Mouse (Mus musculus): ENCODE results near the gene Ano2.

Gene Ano2

GRCm38 (mm10) chr6:125743203-125744100 is 53.2 kb downstream of the Ano2 start:
- DNase-seq (ENCODE audit: low read depth, low spot score), result no peak

- no peak for DNase-seq (ENCODE audit: low read depth, low spot score)
Observed at GRCm38 (mm10) chr6:125747322-125747930, 57.2 kb downstream of the Ano2 start.

GRCm38 (mm10) chr6:125748646-125749045 is 58.4 kb downstream of the Ano2 start:
- no peak for DNase-seq (ENCODE audit: low read depth, low spot score)

- DNase-seq (ENCODE audit: low read depth, low spot score), result no peak
Observed at GRCm38 (mm10) chr6:125762851-125763519, 72.8 kb downstream of the Ano2 start.

- no peak for DNase-seq (ENCODE audit: low read depth, low spot score)
Observed at GRCm38 (mm10) chr6:125773256-125773655, 83.0 kb downstream of the Ano2 start.

GRCm38 (mm10) chr6:125776291-125776690 is 86.1 kb downstream of the Ano2 start:
- no peak for DNase-seq (ENCODE audit: low read depth, low spot score)

GRCm38 (mm10) chr6:125802954-125803353 is 112.7 kb downstream of the Ano2 start:
- DNase-seq (ENCODE audit: low read depth, low spot score), result no peak

- DNase-seq (ENCODE audit: low read depth, low spot score), result no peak
Observed at GRCm38 (mm10) chr6:125803364-125804011, 113.3 kb downstream of the Ano2 start.

GRCm38 (mm10) chr6:125808996-125809649 is 118.9 kb downstream of the Ano2 start:
- no peak for DNase-seq (ENCODE audit: low read depth, low spot score)

GRCm38 (mm10) chr6:125811395-125811794 is 121.2 kb downstream of the Ano2 start:
- DNase-seq (ENCODE audit: low read depth, low spot score), result no peak

- no peak for DNase-seq (ENCODE audit: low read depth, low spot score)
Observed at GRCm38 (mm10) chr6:125838121-125838520, 147.9 kb downstream of the Ano2 start.

GRCm38 (mm10) chr6:125841284-125841683 is 151.1 kb downstream of the Ano2 start:
- no peak for DNase-seq (ENCODE audit: low read depth, low spot score)

- DNase-seq (ENCODE audit: low read depth, low spot score), result no peak
Observed at GRCm38 (mm10) chr6:125851196-125851595, 161.0 kb downstream of the Ano2 start.

GRCm38 (mm10) chr6:125858294-125858693 is 168.1 kb downstream of the Ano2 start:
- no peak for DNase-seq (ENCODE audit: low read depth, low spot score)

GRCm38 (mm10) chr6:125868516-125868915 is 178.3 kb downstream of the Ano2 start:
- no peak for DNase-seq (ENCODE audit: low read depth, low spot score)

GRCm38 (mm10) chr6:125871482-125871881 is 181.3 kb downstream of the Ano2 start:
- no peak for DNase-seq (ENCODE audit: low read depth, low spot score)

GRCm38 (mm10) chr6:125874742-125875141 is 184.5 kb downstream of the Ano2 start:
- no peak for DNase-seq (ENCODE audit: low read depth, low spot score)

GRCm38 (mm10) chr6:125876884-125877283 is 186.7 kb downstream of the Ano2 start:
- DNase-seq (ENCODE audit: low read depth, low spot score), result no peak

- DNase-seq (ENCODE audit: low read depth, low spot score), result no peak
Observed at GRCm38 (mm10) chr6:125878671-125879070, 188.5 kb downstream of the Ano2 start.

- no peak for DNase-seq (ENCODE audit: low read depth, low spot score)
Observed at GRCm38 (mm10) chr6:125879306-125879705, 189.1 kb downstream of the Ano2 start.

- DNase-seq (ENCODE audit: low read depth, low spot score), result no peak
Observed at GRCm38 (mm10) chr6:125888596-125888995, 198.4 kb downstream of the Ano2 start.
